Comparison of ENCODE assay signal across 9 mouse cellular contexts in genomic region chr13:12001891-12002294, GRCm38 (mm10).
DNase-seq lines count a peak whose midpoint lies in the region; ATAC-seq and TF ChIP-seq lines count a peak whose summit lies in the region.
"Had no signal": no experiment of that assay in that cellular context is flagged by ENCODE, and none has a peak within 500 bp of the region (broad histone marks: within the 10 kb centered on the region; RNA-seq: fewer than 3 reads in every experiment).

No protein-coding gene starts in this region.

- no peaks in the 10 kb centered on the region for H3K4me1 ChIP-seq in hindbrain, embryonic 16.5 days (ENCODE audit: control insufficient read depth, insufficient read depth, low read depth, low read length)
- no peaks in the 10 kb centered on the region for H3K4me1 ChIP-seq in hindbrain, embryonic 11.5 days (replicated peaks; ENCODE audit: control insufficient read depth, insufficient read depth, low read length)
- peaks cover 53% of the 10 kb centered on the region for H3K4me1 ChIP-seq in heart, embryonic 16.5 days (ENCODE audit: control insufficient read depth, insufficient read depth, low read length)

- H3K9me3 ChIP-seq in hindbrain, embryonic 16.5 days (ENCODE audit: control insufficient read depth, low read length) = no peaks in the 10 kb centered on the region
- no peaks in the 10 kb centered on the region for H3K9me3 ChIP-seq in hindbrain, embryonic 11.5 days (ENCODE audit: control insufficient read depth, low read length)
- no peaks in the 10 kb centered on the region for H3K9me3 ChIP-seq in heart, embryonic 16.5 days (replicated peaks; ENCODE audit: control insufficient read depth, low read length)

- H3K27me3 ChIP-seq in hindbrain, embryonic 16.5 days (replicated peaks; ENCODE audit: control insufficient read depth, insufficient read depth, low read length) = no peaks in the 10 kb centered on the region
- no peaks in the 10 kb centered on the region for H3K27me3 ChIP-seq in hindbrain, embryonic 11.5 days (ENCODE audit: control insufficient read depth, insufficient read depth, low read length)
- no peaks in the 10 kb centered on the region for H3K27me3 ChIP-seq in heart, embryonic 16.5 days (ENCODE audit: control insufficient read depth, insufficient read depth, low read length)

- H3K9ac ChIP-seq in hindbrain, embryonic 16.5 days (ENCODE audit: low read depth, low read length) = no peak overlapping the region
- no peak overlapping the region for H3K9ac ChIP-seq in hindbrain, embryonic 11.5 days (ENCODE audit: low read depth, low read length)
- H3K9ac ChIP-seq in heart, embryonic 16.5 days (ENCODE audit: low read length) = no peak overlapping the region

- peak; percentile 76 for ATAC-seq in hindbrain, embryonic 16.5 days
- no peak for ATAC-seq in hindbrain, embryonic 11.5 days (ENCODE audit: low FRiP score)
- ATAC-seq in heart, embryonic 16.5 days (replicated peaks; ENCODE audit: extremely low read depth, insufficient read depth, low FRiP score) = peak; percentile 56

- H3K4me2 ChIP-seq in hindbrain, embryonic 16.5 days (ENCODE audit: low read length) = no peak overlapping the region
- no peak overlapping the region for H3K4me2 ChIP-seq in hindbrain, embryonic 11.5 days (replicated peaks; ENCODE audit: low read depth, low read length)
- H3K4me2 ChIP-seq in heart, embryonic 16.5 days (ENCODE audit: low read depth, low read length) = 0 out of 2 replicates have a peak overlapping the region, but pooled peaks have one; percentile 11

- no peak for TF ChIP-seq CTCF in brain, embryonic 14.5 days (IDR thresholded peaks at IDR 0.05; ENCODE audit: borderline replicate concordance, extremely low read depth, insufficient read depth, insufficient read length)

- H3K27ac ChIP-seq in hindbrain, embryonic 16.5 days (ENCODE audit: low read depth, low read length) = no peak overlapping the region
- no peak overlapping the region for H3K27ac ChIP-seq in hindbrain, embryonic 11.5 days (ENCODE audit: low read depth, low read length)
- H3K27ac ChIP-seq in heart, embryonic 16.5 days (ENCODE audit: low read length) = peak overlapping the region; percentile 61

- TF ChIP-seq POLR2A in brain, embryonic 14.5 days (IDR thresholded peaks at IDR 0.05; ENCODE audit: borderline replicate concordance, extremely low read depth, insufficient read depth, insufficient read length, poor library complexity, severe bottlenecking) = no peak

- peak; percentile 13 for DNase-seq in adrenal gland, postnatal 10 days
- DNase-seq in adrenal gland, adult 8-10 months = no peak
- no peak for DNase-seq in hindbrain, embryonic 11.5 days (ENCODE audit: low spot score)
- DNase-seq in brain, embryonic 14.5 days (ENCODE audit: low read depth) = peak; percentile 31
- no peak for DNase-seq in gastrocnemius, postnatal 4 days (ENCODE audit: low spot score in 2 of 2)
- no peak for DNase-seq in urinary bladder, adult 18-20 months (ENCODE audit: low spot score in 2 of 2)
- DNase-seq: adrenal gland, postnatal 25 days had no signal

- 51% methylated on average over 3 of the region's 3 CpGs for WGBS in hindbrain, embryonic 16.5 days
- WGBS in hindbrain, embryonic 11.5 days = 73% methylated on average over 3 of the region's 3 CpGs
- WGBS in heart, embryonic 16.5 days = 13% methylated on average over 3 of the region's 3 CpGs

- no peak overlapping the region for H3K4me3 ChIP-seq in hindbrain, embryonic 16.5 days (ENCODE audit: low read length)
- H3K4me3 ChIP-seq in hindbrain, embryonic 11.5 days (ENCODE audit: low read depth, low read length) = no peak overlapping the region
- no peak overlapping the region for H3K4me3 ChIP-seq in heart, embryonic 16.5 days (ENCODE audit: low read length)

- H3K36me3 ChIP-seq in hindbrain, embryonic 16.5 days (ENCODE audit: control insufficient read depth, insufficient read depth, low read length) = no peaks in the 10 kb centered on the region
- H3K36me3 ChIP-seq in hindbrain, embryonic 11.5 days (ENCODE audit: control insufficient read depth, insufficient read depth, low read length) = no peaks in the 10 kb centered on the region
- H3K36me3 ChIP-seq in heart, embryonic 16.5 days (ENCODE audit: control insufficient read depth, insufficient read depth) = no peaks in the 10 kb centered on the region

Comparison
In these comparisons a context has a peak if more than half of its experiments do, and no peak if none do; other contexts are left out.
1. DNase-seq: peak in adrenal gland, postnatal 10 days (single experiment) and brain, embryonic 14.5 days (single experiment); none in adrenal gland, adult 8-10 months (single experiment), hindbrain, embryonic 11.5 days (single experiment), gastrocnemius, postnatal 4 days (0 of 2) and urinary bladder, adult 18-20 months (0 of 2).